Mouse (Mus musculus) testis, adult 2 months (tissue): ENCODE results near the gene Arhgap45. TPM values are rescaled to one million over a fixed set of nuclear protein-coding genes. Genes with fewer than 3 reads are reported as not detected.

ENCODE experiments used
- H3K27ac ChIP-seq: fragments of 200-500 bp; 2 replicates; pipeline ENCODE4 v1.5.1; 2012; ENCODE audit warnings: low read depth, low read length; ENCODE audit not compliant: control insufficient read depth, insufficient read depth
- H3K27me3 ChIP-seq: fragments of 200-500 bp; 2 replicates; pipeline ENCODE4 v1.6.1; 2012; ENCODE audit warnings: mild to moderate bottlenecking, low read length, moderate library complexity; ENCODE audit not compliant: control insufficient read depth, insufficient read depth
- H3K36me3 ChIP-seq: fragments of 200-500 bp; 2 replicates; pipeline ENCODE4 v1.6.1; 2012; ENCODE audit warnings: mild to moderate bottlenecking, low read length; ENCODE audit not compliant: control insufficient read depth, insufficient read depth
- H3K4me1 ChIP-seq: fragments of 200-500 bp; 2 replicates; pipeline ENCODE4 v1.6.1; 2012; ENCODE audit warnings: low read length; ENCODE audit not compliant: control insufficient read depth, insufficient read depth
- H3K4me3 ChIP-seq: fragments of 200-500 bp; 2 replicates; pipeline ENCODE4 v1.5.1; 2012; ENCODE audit warnings: low read depth, mild to moderate bottlenecking, low read length, moderate library complexity, mixed read lengths; ENCODE audit not compliant: control insufficient read depth
- CTCF ChIP-seq: fragments of 200-500 bp; IDR thresholded peaks from 2 replicates; pipeline ENCODE4 v1.5.1; 2012; ENCODE audit warnings: low read depth, mild to moderate bottlenecking, inconsistent platforms, low read length, moderate library complexity; ENCODE audit not compliant: control insufficient read depth, insufficient read depth, insufficient replicate concordance
- POLR2A ChIP-seq: fragments of 200-500 bp; IDR thresholded peaks from 2 replicates; pipeline ENCODE4 v1.6.1; 2012; ENCODE audit warnings: low read depth, mild to moderate bottlenecking, inconsistent platforms, low read length, moderate library complexity; ENCODE audit not compliant: control insufficient read depth
- polyA plus RNA-seq: library from polyadenylated mRNA; depleted of rRNA; stranded (reverse); fragments of >200 nt; gene quantifications from 2 replicates; pipeline ENCODE4 v1.2.3, GENCODE M21; 2012

Gene Arhgap45
- polyA plus RNA-seq, 1 experiment: 2.1 TPM

DNA sequence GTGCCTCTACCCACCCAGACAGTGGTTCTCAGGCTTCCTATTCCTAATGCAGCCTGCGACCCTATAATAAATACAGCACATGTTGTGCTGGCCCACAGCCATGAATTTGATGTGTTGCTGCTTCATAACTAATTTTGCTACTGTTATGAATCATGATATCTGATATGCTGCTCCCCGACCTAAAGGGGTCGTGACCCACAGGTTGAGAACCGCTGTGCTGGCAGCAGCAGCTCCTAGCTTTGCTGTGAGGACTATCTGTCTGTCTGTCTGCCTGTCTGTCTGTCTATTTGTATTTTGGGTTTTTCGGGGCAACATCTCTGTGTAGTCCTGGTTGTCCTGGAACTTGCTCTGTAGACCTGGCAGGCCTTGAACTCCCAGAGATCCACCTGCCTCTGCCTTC is 7.3 kb downstream of the Arhgap45 start:
- peaks cover 18% of the 10 kb centered on the region for H3K4me1 ChIP-seq

DNA sequence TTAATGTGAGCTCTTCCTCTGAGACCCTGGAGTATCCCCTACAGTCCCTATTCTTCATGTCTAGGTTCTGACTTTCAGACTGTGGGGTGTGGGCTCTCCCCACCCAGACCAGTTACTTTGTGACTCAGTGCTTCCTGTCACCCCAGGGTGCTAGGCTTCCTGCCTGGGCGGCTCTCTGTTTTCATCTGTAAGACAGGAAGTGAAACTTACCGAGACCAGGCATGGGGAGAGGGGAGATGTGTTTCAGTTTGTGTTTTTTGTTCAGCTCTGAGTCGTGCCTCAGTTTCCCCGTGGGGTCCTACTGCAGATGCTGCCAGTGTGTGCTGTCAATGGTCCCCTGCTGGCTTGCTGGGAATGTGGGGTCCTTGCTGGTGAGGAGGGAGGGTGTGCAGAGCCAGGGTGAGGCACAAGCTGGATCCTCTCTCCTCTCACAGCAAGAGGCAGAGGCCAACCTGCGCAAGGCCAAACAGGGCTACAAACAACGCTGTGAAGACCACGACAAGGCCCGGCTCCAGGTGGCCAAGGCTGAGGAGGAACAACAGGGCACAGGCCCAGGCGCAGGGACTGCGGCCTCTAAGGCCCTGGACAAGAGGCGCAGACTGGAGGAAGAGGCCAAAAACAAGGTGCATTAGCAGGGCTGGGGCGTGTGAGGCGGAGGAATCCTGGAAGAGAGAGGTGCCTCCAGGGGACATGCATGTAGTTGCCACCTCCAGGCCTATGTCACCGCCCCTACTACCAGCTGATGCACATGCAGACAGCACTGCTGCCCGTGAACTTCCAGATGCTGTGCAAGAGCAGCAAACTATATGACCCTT is 8.0 kb downstream of the Arhgap45 start:
- Histone ChIP-seq H3K4me1 (peaks cover 19% of the 10 kb centered on the region), H3K36me3 (no peaks in the 10 kb centered on the region), H3K4me3 (peak overlapping the region; percentile 46), H3K27ac (no peak overlapping the region), H3K27me3 (no peaks in the 10 kb centered on the region)
- TF ChIP-seq CTCF (no peak), POLR2A (no peak)

More for the DNA sequence above, 7.3 kb downstream of the Arhgap45 start:
- Histone ChIP-seq H3K27ac (no peak overlapping the region), H3K4me3 (peak overlapping the region; percentile 46), H3K27me3 (no peaks in the 10 kb centered on the region), H3K36me3 (no peaks in the 10 kb centered on the region)
- TF ChIP-seq CTCF (no peak), POLR2A (no peak)

DNA sequence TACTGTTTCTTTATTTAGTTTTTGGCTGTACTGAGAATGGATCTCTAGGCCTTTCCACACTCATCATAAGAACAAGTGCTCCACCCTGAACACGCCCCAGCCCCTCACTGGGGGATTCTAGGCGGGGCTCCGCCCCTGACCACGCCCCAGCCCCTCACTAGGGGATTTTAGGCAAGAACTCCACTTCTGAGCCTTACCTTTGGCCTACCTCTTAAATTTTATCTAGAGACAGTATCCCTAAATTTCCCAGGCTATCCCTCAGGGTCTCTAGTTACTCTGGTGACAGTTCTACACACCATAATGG is 8.5 kb downstream of the Arhgap45 start:
- H3K27ac ChIP-seq: no peak overlapping the region
- H3K36me3 ChIP-seq: no peaks in the 10 kb centered on the region

DNA sequence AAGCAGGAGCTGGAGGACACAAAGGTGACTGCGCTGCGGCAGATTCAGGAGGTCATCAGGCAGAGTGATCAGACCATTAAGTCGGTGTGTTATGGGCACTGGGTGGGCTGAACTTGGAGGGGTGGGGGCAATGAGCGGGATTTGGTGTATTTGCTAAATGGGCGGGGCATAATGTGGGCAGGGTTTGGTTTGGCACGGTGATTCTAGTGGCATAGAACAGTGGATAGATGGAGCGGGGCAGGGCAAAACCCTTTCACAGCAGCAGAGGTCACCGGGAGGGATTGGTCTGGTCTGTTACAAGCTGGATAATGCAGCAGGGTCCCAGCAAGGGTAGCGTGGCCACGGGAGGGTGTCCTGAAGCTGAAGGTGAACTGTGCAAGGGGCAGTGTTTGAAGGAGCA is 9.0 kb downstream of the Arhgap45 start:
- TF ChIP-seq CTCF (no peak), POLR2A (no peak)
- H3K27ac ChIP-seq: no peak overlapping the region
- no peak overlapping the region for H3K4me3 ChIP-seq
- peaks cover 19% of the 10 kb centered on the region for H3K4me1 ChIP-seq
- H3K27me3 ChIP-seq: no peaks in the 10 kb centered on the region
- no peaks in the 10 kb centered on the region for H3K36me3 ChIP-seq

More for the DNA sequence above, 8.5 kb downstream of the Arhgap45 start:
- TF ChIP-seq CTCF (no peak), POLR2A (no peak)
- H3K27me3 ChIP-seq: no peaks in the 10 kb centered on the region
- no peak overlapping the region for H3K4me3 ChIP-seq
- peaks cover 19% of the 10 kb centered on the region for H3K4me1 ChIP-seq

DNA sequence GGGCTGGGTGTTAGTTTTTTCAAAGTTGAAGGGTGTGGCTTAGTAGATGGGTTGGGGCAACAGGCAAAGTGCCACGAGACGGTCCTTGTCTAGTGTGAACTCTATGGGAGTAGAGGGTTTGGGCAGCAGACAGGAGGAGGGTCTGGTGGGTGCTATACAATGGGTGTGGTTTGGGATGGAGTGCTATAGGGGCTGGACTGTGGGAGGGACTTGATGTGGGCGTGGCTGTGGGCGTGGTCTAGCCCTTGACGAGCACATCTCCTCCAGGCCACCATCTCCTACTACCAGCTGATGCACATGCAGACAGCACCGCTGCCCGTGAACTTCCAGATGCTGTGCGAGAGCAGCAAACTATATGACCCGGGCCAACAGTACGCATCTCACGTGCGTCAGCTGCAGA is 9.4 kb downstream of the Arhgap45 start:
- no peaks in the 10 kb centered on the region for H3K27me3 ChIP-seq
- no peak for TF ChIP-seq CTCF
- TF ChIP-seq POLR2A: no peak
- peaks cover 18% of the 10 kb centered on the region for H3K4me1 ChIP-seq
- no peak overlapping the region for H3K27ac ChIP-seq
- H3K4me3 ChIP-seq: peak overlapping the region; percentile 37
- H3K36me3 ChIP-seq: no peaks in the 10 kb centered on the region

DNA sequence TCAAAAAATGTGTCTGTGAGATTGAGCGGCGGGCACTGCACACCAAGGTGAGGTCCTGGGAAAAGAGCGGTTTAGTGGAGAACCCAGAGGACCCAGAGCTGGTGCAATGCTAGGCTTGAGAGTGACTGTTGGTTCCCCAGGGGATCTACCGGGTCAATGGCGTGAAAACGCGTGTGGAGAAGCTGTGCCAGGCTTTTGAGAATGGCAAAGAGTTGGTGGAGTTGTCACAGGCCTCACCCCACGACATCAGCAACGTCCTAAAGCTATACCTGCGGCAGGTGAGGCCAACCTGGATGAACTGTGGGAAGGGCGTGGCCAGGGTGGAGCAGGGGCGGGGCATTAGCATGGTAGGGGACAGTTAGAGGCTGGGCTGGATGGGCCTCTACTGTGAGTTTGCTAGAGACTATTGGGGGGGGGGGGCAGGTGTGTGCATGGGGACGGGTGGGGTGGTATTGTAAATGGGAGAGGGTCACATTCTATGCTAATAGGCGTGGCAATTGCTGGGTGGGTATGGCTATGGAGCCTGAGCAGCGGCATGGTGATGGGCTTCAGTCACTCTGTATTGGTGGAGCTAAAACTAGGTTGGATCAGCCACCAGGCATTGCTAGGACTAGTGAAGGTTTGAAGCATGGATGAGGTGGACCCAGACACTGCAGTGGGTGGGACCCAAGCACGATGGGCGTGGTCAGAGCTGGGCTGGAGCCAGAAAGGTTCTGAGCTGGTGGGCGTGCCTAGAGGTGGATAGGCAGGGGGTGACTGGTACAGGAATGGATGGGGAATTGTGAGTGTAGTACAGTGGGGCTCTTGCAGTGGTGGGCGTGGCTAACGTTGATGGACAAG is 11.4 kb downstream of the Arhgap45 start:
- Histone ChIP-seq H3K27me3 (no peaks in the 10 kb centered on the region), H3K4me1 (peaks cover 17% of the 10 kb centered on the region), H3K4me3 (no peak overlapping the region), H3K27ac (no peak overlapping the region), H3K36me3 (no peaks in the 10 kb centered on the region)
- TF ChIP-seq POLR2A: no peak
- no peak for TF ChIP-seq CTCF

DNA sequence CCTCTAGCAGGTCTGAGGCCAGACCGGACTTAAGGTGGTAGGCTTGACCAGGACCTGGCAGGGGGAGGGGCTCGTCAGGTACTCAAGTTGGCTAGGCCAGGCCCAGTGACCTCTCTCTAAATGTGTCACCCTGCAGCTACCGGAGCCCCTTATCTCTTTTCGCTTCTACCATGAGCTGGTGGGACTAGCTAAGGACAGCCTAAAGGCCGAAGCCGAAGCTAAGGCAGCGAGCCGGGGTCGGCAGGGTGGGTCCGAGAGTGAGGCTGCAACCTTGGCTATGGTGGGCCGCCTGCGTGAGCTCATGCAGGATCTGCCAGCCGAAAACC is 12.0 kb downstream of the Arhgap45 start:
- no peak for TF ChIP-seq CTCF
- Histone ChIP-seq H3K4me3 (no peak overlapping the region), H3K27ac (no peak overlapping the region), H3K36me3 (no peaks in the 10 kb centered on the region), H3K27me3 (no peaks in the 10 kb centered on the region), H3K4me1 (peaks cover 17% of the 10 kb centered on the region)

DNA sequence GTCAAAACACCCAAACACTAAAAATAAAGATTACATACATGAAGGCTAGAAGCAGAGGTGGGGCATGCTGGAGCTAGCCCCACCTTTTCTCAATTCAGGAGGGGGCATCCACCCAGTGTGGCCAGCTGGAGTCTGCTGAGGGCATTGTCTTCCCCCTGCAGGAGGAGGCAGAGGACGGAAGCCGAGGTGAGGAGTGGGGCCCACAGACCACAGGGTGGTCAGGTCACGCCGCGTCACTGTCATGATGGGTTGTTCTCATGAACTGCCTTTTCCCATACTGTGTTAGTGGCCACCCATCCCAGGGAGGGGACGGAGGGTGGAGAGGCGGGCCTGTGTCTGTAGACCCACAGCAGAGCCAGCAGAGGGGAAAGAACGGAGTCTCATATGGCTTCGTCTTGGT is 13.7 kb downstream of the Arhgap45 start:
- Histone ChIP-seq H3K4me3 (no peak overlapping the region), H3K27ac (no peak overlapping the region), H3K27me3 (no peaks in the 10 kb centered on the region), H3K36me3 (no peaks in the 10 kb centered on the region), H3K4me1 (peaks cover 15% of the 10 kb centered on the region)
- TF ChIP-seq POLR2A (no peak), CTCF (no peak)
